Mouse (Mus musculus) liver, postnatal 0 days (tissue): ENCODE measurements at regions not wholly inside any gene's neighbourhood (a gene's known extent, or its start where the extent isn't known, plus 50 kb on each side); places are given as distances from the start of the nearest gene placed in this dataset.

Source experiments
- ATAC-seq: fragments of 200-750 bp; cut with Nextera tagmentation; 2 replicates; pipeline ENCODE4 v1.8.0; 2017; ENCODE audit warnings: mild to moderate bottlenecking, moderate library complexity
- DNase-seq: peaks from one replicate; pipeline ENCODE4 v3.0.0-alpha.2; 2016
- H3K27ac ChIP-seq: fragments of 300-500 bp; sonication (generic); 2 replicates; pipeline ENCODE4 v1.5.1; 2014; ENCODE audit warnings: antibody characterized with exemption, moderate library complexity, mild to moderate bottlenecking, low read depth
- H3K27me3 ChIP-seq: fragments of 300-500 bp; sonication (generic); 2 replicates; pipeline ENCODE4 v1.6.1; 2014; ENCODE audit warnings: low read length, control low read depth, mixed read lengths; ENCODE audit not compliant: insufficient read depth
- H3K36me3 ChIP-seq: fragments of 300-500 bp; sonication (generic); replicated peaks from 2 replicates; pipeline ENCODE4 v1.6.1; 2014; ENCODE audit warnings: mild to moderate bottlenecking, control low read depth, low read length, moderate library complexity, mixed read lengths; ENCODE audit not compliant: insufficient read depth
- H3K4me1 ChIP-seq: fragments of 300-500 bp; sonication (generic); 2 replicates; pipeline ENCODE4 v1.6.1; 2014; ENCODE audit warnings: antibody characterized with exemption, mild to moderate bottlenecking, control low read depth; ENCODE audit not compliant: insufficient read depth
- H3K4me2 ChIP-seq: fragments of 300-500 bp; sonication (generic); 2 replicates; pipeline ENCODE4 v1.6.1; 2014; ENCODE audit warnings: low read depth, mild to moderate bottlenecking, low read length, moderate library complexity, mixed read lengths
- H3K4me3 ChIP-seq: fragments of 300-500 bp; sonication (generic); 2 replicates; pipeline ENCODE4 v1.5.1; 2014; ENCODE audit warnings: low read depth, low read length
- H3K9ac ChIP-seq: fragments of 300-500 bp; sonication (generic); replicated peaks from 2 replicates; pipeline ENCODE4 v1.6.1; 2014; ENCODE audit warnings: mild to moderate bottlenecking, moderate library complexity
- H3K9me3 ChIP-seq: fragments of 300-500 bp; sonication (generic); 2 replicates; pipeline ENCODE4 v1.6.1; 2016; ENCODE audit warnings: mild to moderate bottlenecking, control low read depth, low read length, mixed read lengths
- CTCF ChIP-seq: sonication (generic); IDR thresholded peaks from 2 replicates; pipeline ENCODE4 v1.5.1; 2016; ENCODE audit warnings: antibody characterized with exemption, low read depth
- EP300 ChIP-seq: IDR thresholded peaks from 2 replicates; pipeline ENCODE4 v1.6.1; 2016; ENCODE audit warnings: antibody characterized with exemption, low read depth, mild to moderate bottlenecking
- whole genome bisulfite sequencing: fragments of 180-500 bp; shearing (Covaris S2); extraction: QIAGEN DNeasy Blood & Tissue Kit; methylation state at CpG from one replicate; pipeline ENCODE4 v1.1.7; 2014; ENCODE audit not compliant: insufficient replicate concordance; 5-methylcytosine and 5-hydroxymethylcytosine counted together

DNA sequence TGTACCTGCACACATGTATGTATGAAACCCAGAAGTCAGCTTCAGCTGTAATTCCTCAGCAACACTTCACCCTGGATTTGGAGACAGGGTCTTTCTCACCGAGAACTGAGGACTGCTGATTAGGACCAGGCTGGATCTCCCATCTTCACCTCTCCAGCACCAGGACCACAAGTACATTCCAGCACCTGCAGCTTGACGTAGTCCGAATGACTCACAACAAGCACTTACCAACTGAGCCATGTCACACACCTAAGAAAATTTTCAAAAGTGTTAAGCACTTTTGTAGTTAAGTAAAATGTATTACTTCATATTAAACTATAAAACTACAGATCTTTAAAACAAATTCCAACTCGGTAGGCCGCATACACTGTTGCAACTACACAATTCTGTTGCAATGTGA lies 158.1 kb downstream of the Spry2 start:
- TF ChIP-seq CTCF (no peak), EP300 (no peak)
- peaks cover 5% of the 10 kb centered on the region for H3K4me1 ChIP-seq
- no peaks in the 10 kb centered on the region for H3K9me3 ChIP-seq
- no peaks in the 10 kb centered on the region for H3K36me3 ChIP-seq
- DNase-seq (no peak), ATAC-seq (no peak)
- H3K27ac ChIP-seq = no peak overlapping the region
- H3K27me3 ChIP-seq = no peaks in the 10 kb centered on the region
- H3K4me3 ChIP-seq = no peak overlapping the region
- no peak overlapping the region for H3K9ac ChIP-seq
- H3K4me2 ChIP-seq = no peak overlapping the region
- 80% methylated on average over 5 of the region's 5 CpGs for WGBS

DNA sequence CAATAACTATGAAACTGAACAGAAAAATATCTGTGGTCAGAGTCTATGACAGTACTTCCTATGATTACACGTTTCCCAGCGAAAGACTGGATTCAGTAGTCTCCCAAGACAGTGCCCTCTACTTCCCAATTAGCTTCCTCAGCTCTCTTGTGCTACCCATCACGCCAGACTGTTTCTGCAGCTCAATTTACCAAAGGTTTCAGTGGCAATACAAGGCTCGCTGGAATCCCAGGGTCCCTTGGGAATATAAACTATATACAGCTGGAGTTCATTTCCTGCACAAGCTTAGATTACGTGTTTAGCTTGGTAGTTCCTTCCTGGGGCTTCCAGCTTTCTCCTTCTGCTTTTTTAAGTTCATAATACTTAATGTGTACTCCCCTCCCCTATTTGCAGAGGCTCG lies 160.3 kb downstream of the Spry2 start:
- DNase-seq (no peak), ATAC-seq (no peak)
- Histone ChIP-seq H3K27me3 (no peaks in the 10 kb centered on the region), H3K9ac (no peak overlapping the region), H3K9me3 (no peaks in the 10 kb centered on the region), H3K4me3 (no peak overlapping the region), H3K36me3 (no peaks in the 10 kb centered on the region), H3K27ac (no peak overlapping the region), H3K4me2 (no peak overlapping the region), H3K4me1 (peaks cover 11% of the 10 kb centered on the region)
- no peak for TF ChIP-seq EP300
- TF ChIP-seq CTCF = no peak
- WGBS = 27% methylated on average over 6 of the region's 6 CpGs

DNA sequence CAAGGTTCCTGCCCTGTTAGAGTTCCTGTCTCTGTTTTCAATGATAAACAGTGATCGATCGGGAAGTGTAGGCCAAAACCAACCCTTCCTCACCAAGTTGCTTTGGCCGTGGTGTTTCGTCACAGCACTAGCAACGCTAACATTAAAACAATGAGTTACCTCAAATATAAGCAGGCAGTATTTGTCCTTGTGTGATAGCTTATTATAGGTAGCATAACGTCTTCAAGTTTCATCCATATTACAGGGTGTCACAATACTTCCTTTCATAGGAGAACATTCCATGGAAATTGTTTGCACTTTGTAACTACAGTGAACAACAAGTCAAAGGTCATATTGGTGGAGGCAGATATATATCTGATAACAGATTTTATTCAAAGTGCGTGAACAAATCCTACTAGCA lies 162.3 kb downstream of the Spry2 start:
- no peak overlapping the region for H3K4me2 ChIP-seq
- DNase-seq = no peak
- 52% methylated on average over 7 of the region's 7 CpGs for WGBS

DNA sequence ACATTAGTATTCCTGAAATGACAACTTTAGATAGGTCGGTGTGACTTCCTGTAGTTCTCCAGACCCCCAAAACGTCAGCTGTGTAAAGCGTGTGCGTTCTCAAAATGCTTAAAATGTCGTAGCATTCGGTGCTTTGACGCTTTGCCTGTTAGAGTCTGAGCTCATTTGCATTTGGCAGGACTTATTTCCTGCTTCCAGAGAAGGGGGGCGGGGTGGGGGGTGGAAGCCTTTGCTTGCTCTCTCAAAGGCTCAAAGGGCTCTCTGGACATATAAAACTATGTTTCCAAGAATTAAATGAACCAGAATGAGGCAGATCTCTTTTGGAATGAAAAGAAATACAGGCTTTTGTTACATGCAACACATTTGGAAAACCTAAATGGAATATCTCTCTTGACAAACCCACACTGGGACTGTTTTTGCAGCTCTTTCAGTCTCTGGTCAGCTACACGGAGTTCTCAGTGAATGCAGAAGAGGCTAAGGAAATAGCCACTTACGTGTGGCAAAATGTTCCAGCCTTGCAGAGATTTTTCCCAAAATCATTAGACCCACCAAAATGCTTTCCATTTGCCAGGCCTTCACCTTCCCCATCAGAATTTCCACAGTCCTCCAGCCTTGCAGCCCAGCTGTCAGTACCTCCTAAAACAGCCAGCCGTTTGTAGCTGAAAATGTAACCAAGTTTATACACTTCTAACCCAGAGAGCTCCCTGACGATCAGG lies 163.4 kb downstream of the Spry2 start:
- Histone ChIP-seq H3K27me3 (no peaks in the 10 kb centered on the region), H3K27ac (peak overlapping the region; percentile 85), H3K9me3 (no peaks in the 10 kb centered on the region), H3K4me2 (peak overlapping the region; percentile 63), H3K4me3 (peak overlapping the region; percentile 41), H3K36me3 (no peaks in the 10 kb centered on the region), H3K4me1 (peaks cover 19% of the 10 kb centered on the region; the same call in 1 of the 2 replicates), H3K9ac (peak overlapping the region; percentile 17; the same call in 1 of the 2 replicates)
- no peak for TF ChIP-seq CTCF
- TF ChIP-seq EP300 = no peak
- DNase-seq (peak; percentile 59), ATAC-seq (peak; percentile 43)
- 8% methylated on average over 12 of the region's 12 CpGs for WGBS

More for the DNA sequence above, 162.3 kb downstream of the Spry2 start:
- Histone ChIP-seq H3K36me3 (no peaks in the 10 kb centered on the region), H3K27ac (no peak overlapping the region), H3K4me3 (no peak overlapping the region), H3K9ac (no peak overlapping the region), H3K27me3 (no peaks in the 10 kb centered on the region), H3K9me3 (no peaks in the 10 kb centered on the region), H3K4me1 (peaks cover 19% of the 10 kb centered on the region; the same call in 1 of the 2 replicates)
- ATAC-seq = no peak
- TF ChIP-seq CTCF = no peak
- no peak for TF ChIP-seq EP300

DNA sequence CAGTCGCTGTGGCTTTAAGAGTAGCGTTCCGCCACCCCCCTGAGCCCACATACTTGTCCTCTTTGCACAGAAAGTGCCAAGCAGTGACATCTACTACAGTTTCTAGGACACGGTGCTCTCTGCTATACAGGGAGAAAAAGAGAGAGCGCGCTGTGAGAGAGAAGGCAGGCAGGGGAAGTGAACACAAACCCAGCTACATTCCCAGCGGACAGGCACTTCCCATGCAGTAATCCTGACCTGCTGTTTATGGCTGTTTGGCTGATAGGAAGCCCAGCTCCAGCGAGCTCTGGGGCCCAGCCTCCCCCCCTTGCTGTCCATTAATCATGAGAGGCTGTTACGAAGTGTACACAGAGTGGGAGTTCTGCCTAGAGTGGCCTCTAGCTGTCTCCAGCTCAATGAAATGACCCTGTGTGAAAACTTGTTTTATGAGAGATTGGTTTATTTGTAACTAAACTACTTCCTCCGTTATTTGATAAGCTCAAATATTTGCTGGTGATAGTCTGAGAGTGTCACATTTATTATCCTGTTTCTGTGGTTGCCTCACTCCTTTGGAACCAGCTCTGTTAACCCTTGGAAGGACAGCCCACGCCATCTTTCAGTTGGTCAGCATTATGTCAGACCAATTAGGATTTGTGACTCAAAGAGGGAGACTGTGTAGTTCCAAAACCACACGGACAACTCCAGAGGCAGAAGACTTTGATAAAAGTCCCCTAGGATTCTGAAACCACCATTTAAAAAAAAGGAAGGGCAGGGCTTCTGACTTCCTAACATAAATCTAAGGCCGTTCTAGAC lies 164.2 kb downstream of the Spry2 start:
- H3K4me3 ChIP-seq = peak overlapping the region; percentile 41
- H3K9ac ChIP-seq = peak overlapping the region; percentile 17; the same call in 1 of the 2 replicates
- H3K4me1 ChIP-seq = peaks cover 19% of the 10 kb centered on the region; the same call in 1 of the 2 replicates
- H3K27ac ChIP-seq = peak overlapping the region; percentile 85
- no peaks in the 10 kb centered on the region for H3K27me3 ChIP-seq
- under 1% methylated on average over 13 of the region's 13 CpGs for WGBS
- peak overlapping the region; percentile 63 for H3K4me2 ChIP-seq
- peak; percentile 95 for ATAC-seq
- TF ChIP-seq CTCF (peak; percentile 30), EP300 (no peak)
- peak; percentile 66 for DNase-seq
- no peaks in the 10 kb centered on the region for H3K9me3 ChIP-seq
- no peaks in the 10 kb centered on the region for H3K36me3 ChIP-seq

DNA sequence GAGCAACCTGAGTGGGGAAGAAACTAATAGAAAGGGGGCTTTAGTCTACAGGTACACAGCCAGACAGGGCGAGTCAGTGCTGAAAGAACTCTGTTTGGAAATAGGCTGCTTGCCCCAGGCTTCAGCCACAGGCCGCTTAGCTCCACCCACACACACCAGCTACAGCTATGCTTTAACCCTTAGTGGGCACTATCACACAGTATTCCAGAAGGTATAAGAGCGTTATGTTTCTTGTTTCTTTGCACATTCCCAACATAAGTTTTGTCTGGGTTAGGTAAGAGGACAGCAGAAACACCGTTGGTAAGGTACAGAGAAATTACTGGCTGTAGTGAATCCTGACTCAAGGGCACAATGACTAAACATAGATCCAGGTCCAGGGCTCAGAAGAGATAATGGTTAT lies 165.8 kb downstream of the Spry2 start:
- no peak overlapping the region for H3K27ac ChIP-seq
- peak; percentile 48 for DNase-seq

More for the DNA sequence above, 165.8 kb downstream of the Spry2 start:
- no peaks in the 10 kb centered on the region for H3K36me3 ChIP-seq
- no peak overlapping the region for H3K4me3 ChIP-seq
- H3K9me3 ChIP-seq = no peaks in the 10 kb centered on the region
- no peak overlapping the region for H3K9ac ChIP-seq
- H3K4me1 ChIP-seq = peaks cover 19% of the 10 kb centered on the region; the same call in 1 of the 2 replicates
- peak overlapping the region; percentile 20; the same call in 1 of the 2 replicates for H3K4me2 ChIP-seq
- TF ChIP-seq CTCF = no peak
- no peak for TF ChIP-seq EP300
- ATAC-seq = peak; percentile 30; the same call in 1 of the 2 replicates
- WGBS = 12% methylated on average over 4 of the region's 4 CpGs
- H3K27me3 ChIP-seq = no peaks in the 10 kb centered on the region
